Mouse (Mus musculus) adrenal gland (tissue): ENCODE results near the gene Rtl8b.
"Not testable (repeated sequence)": the region's sequence is repeated elsewhere in the genome, so short reads cannot be mapped to it uniquely, and the experiment has no call there.

Experiments
- intact Hi-C: fragments of 180-260 bp; cut with DNase I; formaldehyde crosslinking; loops from one replicate; pipeline ENCODE4 v1.15.1; 2025
- long read RNA-seq, 2 experiments: library from polyadenylated mRNA; unstranded; transcript quantifications; one replicate each; pipeline ENCODE4 v2.0.0; 2020; ENCODE audit warnings: borderline replicate concordance in 1 of 2; ENCODE audit not compliant: insufficient replicate concordance in 1 of 2

Gene Rtl8b
- long read RNA-seq, experiment 1, partial matches to known transcripts, result 0 of 2 reads
- long read RNA-seq, experiment 1, other reads (novel, unspliced or antisense), result 0 of 2 reads
- long read RNA-seq, experiment 2, transcript Rtl8b-201 (1 exons, 1,232 nt), result major isoform, 9 of 9 reads
- long read RNA-seq, experiment 2, partial matches to known transcripts, result 0 of 9 reads
- long read RNA-seq, experiment 2, other reads (novel, unspliced or antisense), result 0 of 9 reads

DNA sequence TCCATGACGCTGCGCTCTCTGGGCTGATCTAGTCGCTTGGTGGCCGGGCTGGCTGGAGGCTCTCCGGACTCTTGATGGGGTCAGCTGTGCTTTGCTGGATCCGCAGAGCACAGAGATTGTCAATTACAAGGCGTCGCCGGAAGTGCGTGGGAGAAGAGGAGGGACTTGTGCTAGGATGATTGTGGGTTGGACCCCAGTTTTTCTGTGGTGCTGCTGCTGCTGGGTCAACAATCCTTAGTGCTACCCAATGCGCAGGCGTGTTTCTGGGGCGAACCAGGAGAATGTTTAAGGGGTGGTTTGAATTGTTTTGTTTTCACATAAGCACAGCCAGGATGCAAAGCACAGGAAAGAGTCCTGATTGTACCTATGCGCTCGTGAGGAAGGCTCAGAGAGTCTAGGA is at the start of gene Rtl8b:
TSS of gene Rtl8b (minus strand) at position 115 of the 400 bp plus-strand sequence.
- intact Hi-C loops, result no loop called here

DNA sequence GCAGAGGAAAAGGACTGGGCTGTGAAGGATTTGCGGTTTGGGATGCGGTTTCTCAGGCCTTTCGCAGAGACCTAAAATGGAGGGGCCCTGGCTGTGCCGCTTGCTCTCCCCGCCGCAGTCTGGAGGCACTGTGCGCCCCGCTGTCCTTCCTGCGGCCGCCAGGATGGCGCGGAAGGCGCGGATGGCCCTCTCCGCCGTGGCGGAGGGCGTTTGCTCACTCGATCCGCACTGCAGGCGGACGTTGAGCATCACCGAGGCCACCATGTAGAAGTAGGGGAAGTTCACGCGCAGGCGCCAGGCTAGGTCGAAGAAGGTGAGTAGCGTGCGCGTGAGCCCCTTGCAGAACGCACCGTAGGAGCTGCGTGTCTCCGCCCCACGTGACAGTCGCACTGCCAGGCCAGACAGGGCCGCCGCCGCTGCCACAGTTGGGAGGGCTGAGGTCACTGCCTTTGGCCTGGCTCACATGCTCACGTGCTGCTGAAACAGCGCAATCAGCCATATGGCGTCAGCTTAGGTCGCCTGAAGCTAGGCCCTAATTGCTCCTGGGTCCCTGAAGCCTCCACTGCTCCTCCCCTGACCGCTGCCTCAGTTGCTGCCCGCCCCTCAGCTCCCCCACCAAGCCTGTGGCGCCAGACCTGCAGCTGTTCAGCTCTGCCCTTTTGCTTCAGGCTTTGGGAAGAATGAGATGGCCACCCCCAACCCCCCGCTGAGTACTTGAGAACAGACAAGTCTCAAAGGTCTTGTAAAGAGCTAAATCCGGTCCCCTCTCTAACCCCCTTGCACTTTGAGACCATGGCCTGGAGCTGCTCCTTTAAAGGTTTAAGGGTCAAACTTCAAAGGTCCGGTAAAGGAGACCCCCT is 46.3 kb upstream of the Rtl8b start:
- intact Hi-C loops, result no loop called here

DNA sequence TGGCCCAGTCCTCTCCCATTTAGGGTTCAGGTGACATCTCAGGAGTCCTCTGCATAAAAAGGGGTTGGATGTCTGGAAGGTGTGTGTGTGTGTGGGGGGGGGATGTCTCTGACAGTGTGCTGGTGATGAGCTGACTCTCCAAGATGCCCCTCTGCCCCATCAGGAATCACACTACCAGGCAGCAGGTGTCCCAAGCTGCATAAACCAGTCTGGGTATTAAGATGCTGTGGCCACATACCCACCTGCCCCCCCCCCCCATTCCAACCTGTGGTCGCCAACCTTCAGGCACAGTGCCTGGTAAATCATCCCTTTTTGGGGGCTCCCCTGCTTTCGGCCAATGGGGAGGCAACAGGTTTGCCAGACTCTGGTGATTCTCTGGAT is 45.7 kb upstream of the Rtl8b start:
- intact Hi-C loops, result no loop called here

DNA sequence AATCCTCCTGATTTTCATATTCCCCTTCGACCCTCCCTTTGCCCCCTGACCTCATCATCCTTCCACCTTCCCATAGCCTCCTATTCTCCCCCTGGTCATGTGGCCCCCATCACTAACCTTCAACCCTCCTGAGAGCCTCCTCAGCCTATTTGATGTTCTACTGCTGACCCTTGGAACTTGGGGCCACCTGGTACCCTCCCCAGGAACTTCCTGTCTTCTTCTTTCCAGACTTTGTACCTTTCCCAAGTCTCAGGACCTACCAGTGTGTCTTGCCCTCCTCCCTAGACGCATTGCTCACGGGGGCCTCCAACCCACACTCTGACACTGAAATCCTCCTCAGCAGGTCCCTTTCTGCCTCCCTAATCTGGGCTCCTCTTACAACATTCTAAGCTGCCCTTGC is 32.5 kb upstream of the Rtl8b start:
- intact Hi-C loops, result no loop called here

DNA sequence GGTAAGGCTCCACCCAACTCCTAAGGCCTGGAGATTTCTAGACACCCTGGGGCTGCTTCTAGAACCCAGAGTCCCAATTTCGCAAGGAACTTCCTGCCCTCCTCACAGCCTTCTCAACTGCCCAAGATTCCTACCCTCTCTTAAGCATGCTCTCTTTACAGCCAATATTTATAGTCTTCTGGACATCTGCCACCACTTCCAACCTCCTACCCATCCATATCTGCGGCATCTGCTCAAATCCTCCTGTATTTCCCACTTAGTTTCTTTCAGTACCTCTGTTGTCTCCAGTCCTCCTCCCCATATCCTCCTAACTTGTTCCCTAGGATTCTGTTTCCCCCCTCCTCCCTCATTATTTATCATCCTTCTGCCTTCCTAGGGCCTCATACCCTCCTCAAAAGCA is 29.0 kb upstream of the Rtl8b start:
- intact Hi-C loops, result no loop called here

DNA sequence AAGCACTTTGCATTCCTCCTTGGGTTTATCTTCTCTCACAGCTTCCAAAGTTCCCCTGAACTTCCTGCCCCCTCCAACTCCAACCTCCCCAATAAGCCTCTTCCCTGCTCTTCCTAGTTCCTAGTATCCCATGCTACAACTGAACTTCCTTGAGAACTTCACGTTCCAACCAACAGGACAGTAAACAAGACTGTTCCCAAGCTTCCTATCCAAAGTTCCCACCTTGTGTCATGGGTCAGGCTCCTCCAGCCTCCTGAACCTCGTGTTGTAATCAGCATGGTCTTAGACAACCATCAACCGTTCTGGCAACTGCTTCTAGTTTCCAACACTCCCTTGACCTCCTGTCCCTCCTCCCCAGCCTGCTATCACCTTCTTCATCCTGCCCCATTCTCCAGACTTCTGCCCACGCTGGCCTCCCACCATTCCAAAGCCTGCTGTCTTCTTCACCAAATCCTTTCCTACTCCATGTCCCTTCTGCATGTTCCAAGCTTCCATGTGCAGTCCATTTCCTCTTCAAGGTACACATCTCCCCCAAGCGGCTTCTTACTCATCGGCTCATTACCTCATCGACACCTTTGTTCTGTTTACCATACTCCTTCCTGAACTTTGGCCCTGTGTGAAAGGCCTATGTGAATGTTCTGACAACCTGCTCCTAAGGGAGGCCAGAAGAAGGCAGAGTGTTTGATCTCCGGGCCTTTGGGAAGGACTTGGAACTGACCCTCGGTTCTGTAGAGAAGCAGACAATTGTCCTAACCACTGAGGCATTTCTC is 24.0 kb upstream of the Rtl8b start:
- intact Hi-C loops, result no loop called here

DNA sequence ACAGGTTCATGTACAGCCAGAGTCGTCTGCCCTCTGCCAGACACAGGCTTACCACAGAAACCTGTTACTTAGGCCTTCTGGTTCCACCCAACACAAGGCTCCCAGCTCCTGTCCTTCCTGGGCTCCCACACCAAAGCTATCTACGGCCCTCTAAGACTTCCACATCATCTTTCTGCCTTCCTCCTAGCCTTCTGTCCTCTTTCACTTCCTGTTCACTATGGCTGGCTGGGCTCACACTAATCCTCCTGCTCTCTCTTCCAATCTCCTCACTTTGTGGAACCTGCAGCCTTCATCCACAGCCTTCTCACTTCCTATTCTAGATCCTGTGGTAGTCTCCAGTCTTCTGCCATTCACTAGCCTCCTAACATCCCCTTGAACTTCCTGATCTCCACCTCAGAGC is 22.9 kb upstream of the Rtl8b start:
- intact Hi-C loops, result no loop called here

DNA sequence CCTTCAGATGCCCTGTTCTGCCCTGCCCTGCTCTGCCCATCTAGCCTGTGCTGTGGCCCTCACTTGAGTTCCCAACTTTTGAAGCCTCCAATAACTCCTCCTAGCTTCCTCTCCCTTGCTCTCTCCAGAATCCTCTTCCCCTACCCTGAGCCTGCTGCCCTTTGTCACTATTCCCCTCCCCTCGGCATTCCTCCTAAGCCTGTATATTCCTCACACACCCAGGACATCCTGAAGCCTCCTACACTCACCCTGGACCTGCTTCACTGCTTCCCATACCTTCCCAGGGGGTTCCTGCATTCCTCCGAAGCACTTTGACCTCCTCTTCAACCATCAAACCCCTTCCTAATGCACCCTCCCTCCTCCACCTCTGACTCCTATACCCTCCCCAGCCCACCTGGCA is 21.9 kb upstream of the Rtl8b start:
- intact Hi-C loops, result no loop called here

DNA sequence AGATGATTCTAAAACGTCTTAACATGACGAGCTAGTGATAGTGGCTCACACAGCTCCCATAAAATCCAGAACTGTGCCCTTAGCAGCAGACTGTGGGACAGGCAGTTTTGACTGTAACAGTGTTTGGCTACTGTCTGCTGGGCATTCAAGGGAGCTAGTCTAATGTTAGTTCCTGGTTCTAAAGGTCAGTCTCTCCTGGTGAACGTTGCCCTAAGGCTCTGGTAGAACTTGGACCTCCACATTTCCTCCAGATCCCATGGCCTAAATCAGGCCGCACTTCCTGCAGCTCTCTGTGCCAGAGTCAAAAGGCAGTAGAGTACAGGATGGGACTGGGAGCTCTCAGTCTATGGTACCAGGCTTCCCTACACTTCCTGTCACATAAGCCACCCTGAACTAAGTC is 14.5 kb upstream of the Rtl8b start:
- intact Hi-C loops, result not testable (repeated sequence)

DNA sequence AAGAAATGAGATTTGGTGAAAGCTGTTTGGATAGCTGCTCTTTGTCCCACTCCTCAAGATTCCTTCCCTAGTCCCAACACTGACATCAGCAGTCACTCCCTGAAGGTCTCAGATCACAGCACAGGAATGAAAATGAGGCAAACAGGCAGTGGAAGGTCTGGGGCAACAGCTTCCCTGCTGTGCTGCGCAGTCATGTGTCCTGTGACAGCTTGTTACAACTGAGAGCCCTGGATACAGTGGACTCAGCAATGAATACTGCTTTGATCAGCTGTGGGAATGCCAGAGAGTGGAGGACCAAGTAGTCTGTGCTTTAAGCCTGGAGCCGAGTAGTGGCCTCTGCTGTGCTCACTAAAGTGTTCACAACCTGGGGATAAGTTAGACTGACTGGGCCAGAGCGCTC is 12.4 kb upstream of the Rtl8b start:
- intact Hi-C loops, result not testable (repeated sequence)

DNA sequence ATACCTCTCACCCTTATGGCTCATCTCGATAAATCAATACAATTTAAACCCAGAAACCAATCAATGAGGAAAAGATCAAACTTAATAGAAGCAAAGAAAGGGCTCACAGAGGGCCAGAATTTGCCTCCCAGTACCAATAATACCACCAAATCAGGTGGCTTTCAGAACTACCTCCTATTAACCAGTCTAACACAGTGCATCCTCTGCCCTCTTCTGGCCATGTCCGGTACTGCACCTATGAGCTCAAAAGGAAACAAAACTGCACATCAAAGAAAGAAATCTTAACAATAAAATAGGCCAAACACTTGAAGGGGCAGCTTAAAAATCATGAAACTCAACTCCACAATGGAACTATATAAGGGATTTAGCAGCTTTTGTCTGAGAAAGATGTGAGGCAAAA is 6.7 kb upstream of the Rtl8b start:
- intact Hi-C loops, result not testable (repeated sequence)

DNA sequence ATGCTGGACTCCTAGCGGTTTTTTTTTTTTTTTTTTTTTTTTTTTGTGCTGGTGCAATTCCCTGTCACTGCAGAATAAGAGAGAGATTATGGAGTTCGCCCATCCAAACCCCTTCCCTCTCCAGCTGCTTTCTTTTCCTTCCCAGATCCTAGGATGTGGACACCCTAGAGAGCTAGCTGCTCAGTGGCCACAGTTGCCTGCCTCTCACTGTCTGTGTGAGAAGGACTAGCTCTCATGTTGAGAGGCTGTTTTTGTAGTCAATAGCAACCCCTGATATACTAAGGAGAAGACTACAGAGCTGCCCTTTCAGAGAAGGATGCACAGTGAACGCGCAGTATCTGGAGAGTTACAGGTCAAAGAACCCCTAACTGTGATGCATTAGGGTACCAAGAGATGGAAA is 488 bp upstream of the Rtl8b start:
- intact Hi-C loops, result not testable (repeated sequence)

DNA sequence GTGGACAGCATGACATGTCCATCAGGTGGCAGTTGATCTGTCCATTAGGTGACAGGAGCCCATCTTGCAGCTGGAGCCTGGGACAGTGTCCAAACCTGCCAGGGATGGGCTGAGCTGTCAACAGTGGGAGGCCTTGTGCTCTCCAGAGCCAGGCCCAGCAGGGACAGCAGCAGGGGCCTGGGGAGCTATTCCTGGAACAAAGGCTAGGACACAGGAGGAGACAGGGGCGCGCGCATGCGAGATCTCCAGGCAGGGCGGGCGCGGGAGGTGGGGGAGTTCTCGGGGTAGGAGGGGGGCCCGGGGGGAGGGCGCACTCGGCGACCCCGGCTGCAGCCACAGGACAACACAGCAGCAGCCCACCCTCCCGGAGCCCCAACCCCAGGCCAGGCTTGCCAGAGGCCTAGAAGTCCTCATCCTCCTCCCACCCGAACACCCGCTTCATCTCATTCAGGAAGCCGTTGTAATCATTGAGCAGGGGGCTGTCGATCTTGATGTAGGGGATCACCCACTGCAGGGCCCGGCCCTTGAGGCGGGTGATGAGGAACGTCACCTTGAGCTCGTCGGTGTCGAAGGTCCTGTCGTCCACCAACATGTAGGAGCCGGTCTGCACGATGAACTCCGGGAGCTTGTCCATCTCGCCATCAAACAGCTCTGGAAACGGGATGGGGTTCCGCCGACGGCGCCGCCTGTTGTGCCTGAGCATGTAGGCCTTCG is 494 bp downstream of the Rtl8b start:
- intact Hi-C loops, result not testable (repeated sequence)

DNA sequence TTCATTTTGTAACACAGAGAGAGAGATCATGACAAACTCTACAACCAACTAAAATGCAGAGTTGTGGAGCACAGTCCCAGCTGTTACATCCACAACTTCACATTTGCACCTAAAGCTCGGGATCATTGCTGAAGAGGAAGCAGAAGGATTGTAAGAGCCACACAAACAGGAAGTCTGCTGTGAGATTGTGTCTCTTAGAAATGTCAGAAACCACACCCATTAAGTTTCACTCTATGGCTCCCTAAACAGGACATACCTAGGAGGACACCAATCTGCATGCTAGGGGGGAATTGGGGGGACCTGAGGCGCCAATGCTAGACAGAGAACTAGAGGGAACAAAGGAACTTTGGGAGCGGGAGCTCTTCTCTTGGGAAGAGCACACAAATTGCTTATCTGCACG is 17.3 kb downstream of the Rtl8b start:
- intact Hi-C loops, result not testable (repeated sequence)

DNA sequence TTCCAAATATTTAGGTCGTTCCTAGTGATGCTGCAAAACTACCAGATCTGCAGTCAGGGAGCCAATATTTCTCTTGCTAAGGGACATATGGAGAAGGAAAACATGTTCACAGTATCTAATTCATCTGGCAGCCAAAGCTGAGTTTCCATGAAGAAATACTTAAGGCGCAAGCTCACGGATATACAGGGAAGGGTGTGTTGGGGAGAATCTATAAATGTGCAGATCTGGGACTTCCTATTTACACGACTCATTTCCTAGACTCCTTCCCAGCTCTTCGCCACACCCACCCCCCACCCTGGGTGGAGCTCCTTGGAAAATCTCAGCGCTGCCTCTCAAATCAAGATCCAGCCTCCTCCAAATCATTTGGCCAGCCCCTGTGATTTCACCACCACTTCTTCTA is 24.3 kb downstream of the Rtl8b start:
- intact Hi-C loops, result no loop called here

DNA sequence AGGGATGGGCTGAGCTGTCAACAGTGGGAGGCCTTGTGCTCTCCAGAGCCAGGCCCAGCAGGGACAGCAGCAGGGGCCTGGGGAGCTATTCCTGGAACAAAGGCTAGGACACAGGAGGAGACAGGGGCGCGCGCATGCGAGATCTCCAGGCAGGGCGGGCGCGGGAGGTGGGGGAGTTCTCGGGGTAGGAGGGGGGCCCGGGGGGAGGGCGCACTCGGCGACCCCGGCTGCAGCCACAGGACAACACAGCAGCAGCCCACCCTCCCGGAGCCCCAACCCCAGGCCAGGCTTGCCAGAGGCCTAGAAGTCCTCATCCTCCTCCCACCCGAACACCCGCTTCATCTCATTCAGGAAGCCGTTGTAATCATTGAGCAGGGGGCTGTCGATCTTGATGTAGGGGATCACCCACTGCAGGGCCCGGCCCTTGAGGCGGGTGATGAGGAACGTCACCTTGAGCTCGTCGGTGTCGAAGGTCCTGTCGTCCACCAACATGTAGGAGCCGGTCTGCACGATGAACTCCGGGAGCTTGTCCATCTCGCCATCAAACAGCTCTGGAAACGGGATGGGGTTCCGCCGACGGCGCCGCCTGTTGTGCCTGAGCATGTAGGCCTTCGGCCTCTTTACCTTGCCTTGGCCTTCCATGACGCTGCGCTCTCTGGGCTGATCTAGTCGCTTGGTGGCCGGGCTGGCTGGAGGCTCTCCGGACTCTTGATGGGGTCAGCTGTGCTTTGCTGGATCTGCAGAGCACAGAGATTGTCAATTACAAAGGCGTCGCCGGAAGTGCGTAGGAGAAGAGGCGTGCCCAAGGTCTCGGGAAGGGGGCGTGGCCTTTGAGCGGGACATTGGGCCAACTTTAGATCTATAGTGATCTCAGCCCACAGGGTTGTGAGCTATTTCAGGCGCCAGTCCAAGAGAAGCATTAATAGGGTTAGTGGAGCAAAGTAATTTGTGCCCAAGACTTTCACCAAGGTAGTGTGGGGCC is 26.9 kb downstream of the Rtl8b start, which contains the start of gene Rtl8a:
TSS of gene Rtl8a (minus strand) at position 703 of the 982 bp plus-strand sequence.
- intact Hi-C loops, result not testable (repeated sequence)

DNA sequence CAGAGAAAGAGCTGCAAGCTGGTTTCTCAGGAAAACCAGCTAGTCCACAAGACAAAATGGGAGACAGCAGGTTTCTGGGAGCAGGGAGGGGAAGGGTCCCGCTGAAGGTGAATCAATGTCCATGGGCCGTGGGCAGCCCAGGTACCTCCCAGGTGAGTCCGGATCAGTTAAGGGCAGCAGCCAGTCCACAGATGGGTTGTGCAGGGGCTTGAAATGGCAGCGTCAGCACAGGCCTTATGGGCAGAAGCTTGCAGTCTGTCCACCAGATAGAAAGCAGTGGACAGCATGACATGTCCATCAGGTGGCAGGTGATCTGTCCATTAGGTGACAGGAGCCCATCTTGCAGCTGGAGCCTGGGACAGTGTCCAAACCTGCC is 27.6 kb downstream of the Rtl8b start:
- intact Hi-C loops, result not testable (repeated sequence)

DNA sequence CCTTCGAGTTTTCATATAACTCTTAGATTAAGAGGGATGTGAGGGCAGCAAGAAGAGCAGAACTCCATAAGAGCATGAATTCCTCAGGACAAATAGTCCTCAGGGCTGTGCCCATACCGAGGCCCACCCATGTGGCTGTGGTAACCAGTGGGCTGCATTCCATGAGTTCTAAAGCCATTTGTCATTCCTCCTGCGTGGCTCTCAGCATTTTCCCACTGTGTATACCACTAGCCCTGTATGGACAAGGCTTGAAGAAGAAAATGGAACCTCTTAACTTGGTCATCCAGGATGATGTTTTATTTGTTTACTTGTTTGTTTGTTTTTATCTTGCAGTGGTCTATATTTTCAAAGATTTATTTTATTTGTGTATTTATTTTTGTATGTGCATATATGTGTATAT is 32.1 kb downstream of the Rtl8b start:
- intact Hi-C loops, result not testable (repeated sequence)
